Mouse (Mus musculus) right cerebral cortex, postnatal 14 days (tissue): ENCODE results near the gene Nedd9.
"Not testable (repeated sequence)": the region's sequence is repeated elsewhere in the genome, so short reads cannot be mapped to it uniquely, and the experiment has no call there.

Source experiments
- DNase-seq: peaks from one replicate; pipeline ENCODE4 v3.0.0; 2022

The Nedd9 gene

DNA sequence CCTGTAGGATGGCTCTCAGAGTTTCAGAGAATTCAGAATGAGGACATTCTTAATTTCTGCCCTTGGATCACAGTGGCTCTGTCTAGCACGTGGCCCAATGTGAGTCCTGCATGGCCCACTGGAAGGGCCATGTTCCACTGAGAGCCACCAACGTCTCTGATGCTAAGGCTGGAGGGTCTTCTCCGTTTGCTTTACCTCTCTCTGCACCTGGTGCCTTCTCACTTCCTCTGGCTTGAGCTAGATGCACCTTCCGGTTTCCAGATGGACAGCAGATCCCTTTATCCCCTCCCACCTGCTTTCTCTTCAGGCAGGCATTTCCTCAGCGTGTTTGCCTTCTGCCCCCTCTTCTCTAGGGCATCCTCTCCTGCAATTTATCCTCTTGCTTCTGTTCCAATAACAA, 118.5 kb downstream of the Nedd9 start:
- no peak for DNase-seq

DNA sequence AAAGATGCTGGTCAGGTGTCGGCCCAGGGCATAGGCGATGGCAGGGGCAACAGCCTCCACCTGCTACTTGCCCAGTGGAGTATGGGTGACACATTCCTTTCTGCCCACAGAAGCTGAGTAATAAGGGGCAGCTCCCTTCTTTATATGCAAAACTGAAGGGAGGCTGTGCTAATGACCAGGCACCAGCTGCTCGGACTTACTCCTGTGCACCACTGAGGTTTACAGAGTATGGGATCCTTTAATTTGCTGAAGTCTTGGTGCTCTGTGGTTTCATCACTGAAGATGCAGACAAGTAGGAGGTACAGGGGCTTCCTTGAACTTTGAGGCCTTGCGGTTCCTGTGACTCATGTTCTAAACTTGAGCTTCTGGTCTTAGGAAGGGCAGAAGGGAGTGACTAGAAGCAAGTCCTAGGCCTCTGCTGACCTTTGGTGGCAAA, 120.0 kb downstream of the Nedd9 start:
- no peak for DNase-seq

DNA sequence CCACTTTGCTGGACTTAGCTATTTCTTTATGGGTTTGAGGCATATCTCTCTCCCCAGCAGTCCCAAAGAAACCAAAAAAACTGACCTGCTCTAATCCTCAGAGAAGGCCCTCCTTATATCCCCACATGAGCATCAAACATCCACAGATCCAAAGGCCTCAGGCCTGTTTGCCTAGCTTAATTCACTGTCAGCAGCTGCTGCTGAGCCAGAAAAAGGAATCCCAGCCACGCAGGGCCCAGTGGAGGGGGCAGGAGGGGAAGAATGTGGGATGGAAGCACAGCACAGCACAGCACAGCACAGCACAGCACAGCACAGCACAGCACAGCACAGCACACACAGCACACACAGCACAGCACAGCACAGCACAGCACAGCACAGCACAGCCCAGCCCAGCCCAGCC, 120.6 kb downstream of the Nedd9 start:
- DNase-seq: not testable (repeated sequence)

GRCm38 (mm10) chr13:41364273-41364672, 122.9 kb downstream of the Nedd9 start:
- DNase-seq: no peak

- no peak for DNase-seq
Measured at GRCm38 (mm10) chr13:41362909-41363308, 124.3 kb downstream of the Nedd9 start.

GRCm38 (mm10) chr13:41360272-41360815, 126.8 kb downstream of the Nedd9 start:
- no peak for DNase-seq

DNA sequence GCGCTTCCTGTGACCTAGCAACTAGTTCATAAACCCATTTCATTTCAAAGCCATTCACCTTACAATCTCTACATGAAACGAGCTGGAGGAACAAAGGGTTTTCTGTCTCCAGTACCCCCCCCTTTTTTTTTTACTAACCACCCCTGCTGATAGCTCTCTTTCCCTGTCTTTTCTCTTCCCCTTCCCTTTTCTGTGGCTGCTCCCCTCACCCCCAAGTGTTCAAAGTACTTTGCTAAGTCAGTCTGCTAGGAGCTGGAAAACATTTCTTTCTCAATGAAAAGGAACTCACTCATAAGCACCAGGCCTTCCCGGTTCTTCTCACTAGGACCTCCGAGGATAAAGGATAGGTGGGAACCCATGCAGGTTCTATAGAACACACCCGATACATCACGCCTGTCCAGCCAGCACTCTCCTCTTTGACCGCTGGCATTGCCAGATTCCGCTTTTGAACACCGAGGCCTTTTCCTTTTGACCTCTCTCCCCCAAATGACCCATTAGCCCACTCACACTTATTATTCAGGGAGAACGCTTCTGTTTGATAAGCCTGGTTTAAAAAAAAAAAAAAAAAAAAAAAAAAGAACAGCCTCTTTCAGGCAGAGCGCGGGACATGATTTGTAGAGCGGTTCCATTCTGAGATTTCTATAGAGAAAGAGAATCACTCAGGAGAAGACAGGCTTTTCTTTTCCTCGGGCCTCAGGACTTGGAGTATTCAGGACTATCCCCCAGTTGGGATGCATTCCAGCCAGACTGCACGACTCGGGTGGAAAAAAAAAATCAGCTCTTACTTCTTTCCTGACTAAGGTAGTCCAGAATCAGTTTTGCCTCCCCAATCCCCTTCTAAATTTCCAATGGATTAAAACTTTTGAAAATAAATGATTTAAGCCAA, 127.6 kb downstream of the Nedd9 start:
- DNase-seq: no peak

GRCm38 (mm10) chr13:41358480-41359180, 128.5 kb downstream of the Nedd9 start:
- DNase-seq: peak; percentile 91

- DNase-seq: no peak
Measured at GRCm38 (mm10) chr13:41358009-41358408, 129.2 kb downstream of the Nedd9 start.

- no peak for DNase-seq
Measured at GRCm38 (mm10) chr13:41357586-41357985, 129.6 kb downstream of the Nedd9 start.

DNA sequence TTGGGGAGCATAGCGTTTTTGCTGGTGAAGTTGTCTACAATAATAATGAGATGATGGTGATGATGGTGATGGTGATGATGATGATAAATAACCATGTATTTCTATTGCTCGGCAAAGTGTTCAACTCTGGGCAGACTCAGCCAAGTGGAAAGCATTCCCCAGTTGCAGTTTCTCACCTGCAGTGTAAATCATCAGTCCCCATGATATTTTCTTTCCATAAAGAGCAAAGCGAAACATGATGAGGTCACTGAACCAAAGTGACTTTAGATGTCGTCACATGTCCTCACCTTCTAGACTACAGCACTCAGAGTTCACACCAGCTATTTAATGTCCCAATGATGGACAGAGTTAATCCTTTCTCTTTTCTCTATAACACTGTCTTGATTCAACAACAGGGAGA, 130.0 kb downstream of the Nedd9 start:
- no peak for DNase-seq

- DNase-seq: no peak
Measured at GRCm38 (mm10) chr13:41355552-41355951, 131.6 kb downstream of the Nedd9 start.

DNA sequence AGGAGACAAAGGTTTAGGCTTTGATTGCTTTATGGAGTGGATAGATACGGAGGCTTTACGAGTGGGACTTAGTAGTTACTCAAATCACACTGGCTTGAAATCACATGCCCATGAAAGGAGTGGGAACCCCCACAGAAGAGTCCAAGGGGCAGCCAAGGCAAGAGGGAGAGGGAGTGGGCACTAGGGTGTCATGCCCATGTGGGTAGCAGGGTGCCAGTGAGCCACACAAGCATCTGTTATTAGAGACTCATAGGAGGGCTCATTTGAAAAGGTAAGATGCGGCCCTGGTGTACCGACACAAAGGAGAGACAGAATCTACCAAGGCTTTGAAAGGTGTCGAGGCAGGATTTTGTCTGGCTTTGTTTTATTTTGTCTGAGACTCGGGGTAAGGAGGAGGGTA, 132.6 kb downstream of the Nedd9 start:
- no peak for DNase-seq

- DNase-seq: no peak
Measured at GRCm38 (mm10) chr13:41353676-41354075, 133.5 kb downstream of the Nedd9 start.

DNA sequence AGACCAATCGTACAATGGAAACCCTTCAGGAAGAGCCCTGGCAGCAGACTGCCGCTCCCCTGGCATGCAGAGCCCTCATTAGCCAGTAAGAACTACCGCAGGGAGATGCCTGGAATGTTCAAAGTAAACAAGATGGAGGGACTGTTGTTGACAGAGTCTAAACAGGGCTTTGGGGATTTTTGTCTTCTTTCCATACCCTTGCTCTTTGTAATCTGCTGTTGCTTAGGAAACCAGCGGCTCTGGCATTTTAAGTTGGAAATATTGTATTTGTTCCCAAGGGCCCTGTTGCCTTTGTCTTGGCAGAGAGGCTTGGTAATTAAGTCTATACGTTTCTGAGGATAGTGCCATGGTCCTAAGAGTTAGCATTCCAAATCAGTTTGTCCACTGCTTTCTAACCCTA, 134.8 kb downstream of the Nedd9 start:
- no peak for DNase-seq

DNA sequence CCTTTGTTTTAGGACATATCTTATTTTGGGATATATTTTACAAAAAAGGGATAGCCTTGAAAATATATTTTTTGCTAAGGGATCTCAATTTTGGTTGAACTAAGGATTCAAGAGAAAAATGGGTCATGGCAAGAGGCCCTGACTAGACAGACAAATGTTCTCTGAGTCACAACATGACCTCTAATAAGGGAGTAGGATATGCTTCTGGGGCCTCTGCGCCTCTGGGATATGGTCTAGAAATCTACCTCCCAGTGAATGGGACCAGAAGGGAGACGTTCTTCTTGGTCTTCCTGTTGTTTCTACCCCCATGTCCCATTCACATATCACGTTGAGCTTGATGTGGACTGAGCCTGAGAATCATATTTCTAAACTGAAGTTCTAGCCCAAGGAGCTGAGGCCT, 136.6 kb downstream of the Nedd9 start:
- DNase-seq: no peak

DNA sequence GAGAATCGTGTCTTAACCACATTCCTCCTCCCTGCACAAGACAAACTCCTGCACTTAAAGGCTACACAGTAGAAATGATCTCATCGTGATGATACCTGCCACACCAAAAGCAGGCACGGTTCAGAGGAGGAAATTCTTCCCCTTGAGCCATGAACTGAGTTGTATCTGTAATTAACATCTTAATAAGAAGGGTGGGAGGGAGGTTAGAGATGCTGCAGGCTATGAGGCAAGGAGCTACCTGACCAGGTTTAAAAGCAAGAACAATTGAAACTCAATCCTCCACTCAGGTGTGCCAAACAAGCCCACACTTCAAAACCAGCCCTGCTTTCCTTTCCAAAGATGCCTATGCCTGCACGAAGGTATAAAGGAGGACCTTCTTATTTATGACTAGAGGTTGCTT, 137.4 kb downstream of the Nedd9 start:
- no peak for DNase-seq

- no peak for DNase-seq
Measured at GRCm38 (mm10) chr13:41345756-41346155, 141.4 kb downstream of the Nedd9 start.

DNA sequence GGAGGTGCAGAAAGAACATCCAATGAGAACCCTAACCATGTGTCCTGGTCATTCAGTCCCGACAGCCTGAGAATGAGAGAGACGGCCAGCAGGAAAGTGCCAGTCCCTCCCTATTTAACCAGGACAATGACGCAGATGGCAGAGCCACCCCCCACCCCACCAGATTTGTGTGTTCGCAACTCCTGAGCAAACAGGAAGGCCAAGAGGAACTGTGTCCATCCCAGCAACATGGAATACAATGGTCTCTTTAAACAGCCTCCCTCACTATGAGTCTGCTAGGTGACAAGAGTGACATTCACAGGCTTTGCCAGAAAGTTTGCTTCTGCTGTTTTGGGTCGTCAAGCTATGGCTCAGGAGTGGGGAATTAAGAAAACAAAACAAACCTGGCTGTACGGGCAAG, 141.9 kb downstream of the Nedd9 start:
- DNase-seq: no peak

- no peak for DNase-seq
Measured at GRCm38 (mm10) chr13:41343887-41344266, 143.3 kb downstream of the Nedd9 start.

- no peak for DNase-seq
Measured at GRCm38 (mm10) chr13:41343163-41343886, 143.8 kb downstream of the Nedd9 start.

DNA sequence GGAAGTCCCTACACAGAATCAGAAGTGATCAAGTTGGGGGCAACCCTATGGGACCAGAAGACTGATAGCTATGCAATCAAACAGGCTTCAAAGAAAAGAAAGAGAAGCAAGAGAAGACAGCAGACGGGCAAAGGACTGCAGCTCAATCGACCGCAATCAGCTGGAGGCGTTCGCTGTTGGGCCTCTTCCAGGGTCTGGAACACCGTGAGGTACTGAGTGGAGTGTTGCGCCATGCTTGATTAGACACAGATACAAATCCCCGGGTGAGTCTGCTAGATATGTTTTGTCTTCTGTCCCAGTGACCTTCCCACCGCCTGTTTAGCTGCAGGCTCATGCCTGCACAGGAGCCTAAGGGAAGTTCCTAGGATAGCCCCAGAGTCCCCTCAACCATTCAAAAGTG, 145.7 kb downstream of the Nedd9 start:
- DNase-seq: no peak

DNA sequence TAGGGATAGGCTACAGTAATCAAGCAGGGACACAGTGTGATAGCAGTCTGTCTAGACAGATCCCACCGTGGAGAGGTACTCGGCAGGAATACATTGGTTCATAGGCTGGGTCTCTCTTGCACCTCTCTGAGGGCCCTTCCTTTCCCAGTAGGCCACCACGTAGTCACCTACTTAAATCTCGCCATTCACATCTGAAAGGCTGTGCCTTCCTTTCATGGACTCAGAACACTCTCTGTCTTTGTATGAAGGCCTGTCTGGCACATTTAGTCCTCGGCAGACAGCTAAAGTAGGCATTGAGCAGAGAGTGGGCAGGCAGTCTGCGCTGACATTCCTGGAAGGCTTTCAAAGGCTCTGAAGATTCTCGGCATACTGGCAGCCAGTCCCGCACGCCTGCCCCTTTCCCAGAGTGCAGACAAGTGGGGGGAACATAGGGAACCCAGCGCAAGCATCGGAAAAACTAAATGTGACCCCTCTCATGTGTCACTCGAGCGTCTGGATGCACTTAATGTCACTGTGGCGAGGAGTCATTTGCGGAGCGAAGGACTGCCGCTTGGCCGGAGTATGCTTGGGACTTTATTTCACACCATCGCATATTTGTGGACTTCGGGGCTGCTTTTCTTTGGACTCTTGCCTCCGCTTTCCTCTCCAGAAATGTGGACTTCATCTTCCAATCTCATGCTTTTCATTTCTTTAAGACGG, 147.4 kb downstream of the Nedd9 start:
- DNase-seq: peak; percentile 38
